Mouse (Mus musculus) heart, adult 2 months (tissue): ENCODE measurements around the gene Cadm1. TPM values are rescaled to one million over a fixed set of nuclear protein-coding genes. Genes with fewer than 3 reads are reported as not detected.
A peak's percentile ranks its signal among the peaks of the same experiment; 100 is the strongest.

Source experiments
- DNase-seq, 2 experiments: peaks; one replicate each; pipeline ENCODE4 v3.0.0; 2021
- H3K27ac ChIP-seq: fragments of 200-600 bp; 2 replicates; pipeline ENCODE4 v1.8.1; 2022
- H3K27me3 ChIP-seq: fragments of 200-500 bp; 2 replicates; pipeline ENCODE4 v1.6.1; 2012; ENCODE audit warnings: mild to moderate bottlenecking, low read length, inconsistent platforms, mixed read lengths; ENCODE audit not compliant: control insufficient read depth, insufficient read depth
- H3K36me3 ChIP-seq: fragments of 200-500 bp; 2 replicates; pipeline ENCODE4 v1.6.1; 2012; ENCODE audit warnings: low read length, inconsistent platforms; ENCODE audit not compliant: control insufficient read depth, insufficient read depth
- H3K4me1 ChIP-seq: fragments of 200-500 bp; 2 replicates; pipeline ENCODE4 v1.6.1; 2011; ENCODE audit warnings: low read length; ENCODE audit not compliant: control insufficient read depth, insufficient read depth
- H3K4me3 ChIP-seq: fragments of 200-600 bp; 2 replicates; pipeline ENCODE4 v1.8.1; 2022
- H3K79me2 ChIP-seq: fragments of 200-500 bp; replicated peaks from 2 replicates; pipeline ENCODE4 v1.6.1; 2012; ENCODE audit warnings: mild to moderate bottlenecking, inconsistent platforms, low read length, moderate library complexity, mixed read lengths; ENCODE audit not compliant: control insufficient read depth, insufficient read depth
- H3K9ac ChIP-seq: fragments of 200-500 bp; 2 replicates; pipeline ENCODE4 v1.6.1; 2012; ENCODE audit warnings: low read depth, mild to moderate bottlenecking, control low read depth, inconsistent platforms, low read length, mixed read lengths
- CTCF ChIP-seq: fragments of 200-600 bp; IDR thresholded peaks from 2 replicates; pipeline ENCODE4 v1.8.1; 2022; ENCODE audit warnings: antibody characterized with exemption, mild to moderate bottlenecking, moderate library complexity
- EP300 ChIP-seq: fragments of 200-500 bp; IDR thresholded peaks from 2 replicates; pipeline ENCODE4 v1.6.1; 2011; ENCODE audit warnings: low read depth, low read length, control low read depth; ENCODE audit not compliant: insufficient read depth
- POLR2A ChIP-seq: fragments of 200-500 bp; IDR thresholded peaks from 2 replicates; pipeline ENCODE4 v1.6.1; 2011; ENCODE audit warnings: mild to moderate bottlenecking, low read depth, low read length, control low read depth; ENCODE audit not compliant: insufficient read depth
- WGBS: fragments of 180-500 bp; shearing (Covaris S2); methylation state at CpG from one replicate; pipeline ENCODE4 v1.1.7; 2018; 5-methylcytosine and 5-hydroxymethylcytosine counted together
- intact Hi-C: fragments of 180-260 bp; cut with DNase I; formaldehyde crosslinking; loops from one replicate; pipeline ENCODE4 v1.15.1; 2025
- polyA plus RNA-seq: library from polyadenylated mRNA; depleted of rRNA; stranded (reverse); fragments of >200 nt; gene quantifications from 2 replicates; pipeline ENCODE4 v1.2.3, GENCODE M21; 2012
- total RNA-seq, 2 experiments: library from RNA; stranded (reverse); gene quantifications; 2 replicates each; pipeline ENCODE4 v1.2.3; 2021

Gene Cadm1
- total and polyA plus RNA-seq, 3 experiments: 1.6 to 2.6 (median 2.4) TPM

GRCm38 (mm10) chr9:47847797-47848196 lies 317.8 kb downstream of the Cadm1 start:
- intact Hi-C loops: no loop called here

DNA sequence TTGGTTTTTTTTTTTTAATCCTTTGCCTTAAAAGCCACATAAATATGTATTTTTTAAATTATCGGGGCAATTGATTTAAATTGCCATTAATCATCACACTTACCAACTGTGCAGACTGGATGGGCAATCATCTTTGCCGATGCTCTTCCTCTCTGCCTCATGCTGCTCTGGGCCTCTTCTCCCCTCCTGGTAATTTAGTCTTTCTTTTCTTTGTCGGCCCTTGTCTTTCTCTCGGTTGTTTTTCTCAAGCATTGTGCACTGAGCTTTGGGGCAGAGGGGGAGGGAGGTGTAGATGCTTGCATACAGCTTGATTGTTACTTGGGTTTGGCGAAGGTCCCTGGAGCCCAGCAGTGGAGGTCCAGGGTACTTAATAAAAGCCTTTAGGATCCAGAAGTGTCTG lies 318.8 kb downstream of the Cadm1 start:
- no peak overlapping the region for H3K9ac ChIP-seq
- H3K79me2 ChIP-seq: no peaks in the 10 kb centered on the region
- H3K36me3 ChIP-seq: no peaks in the 10 kb centered on the region
- intact Hi-C loops: no loop called here
- no peak for TF ChIP-seq POLR2A
- TF ChIP-seq EP300: no peak
- no peak for TF ChIP-seq CTCF
- 66% methylated on average over 5 of the region's 5 CpGs for WGBS
- no peak for DNase-seq
- H3K4me3 ChIP-seq: no peak overlapping the region
- no peak overlapping the region for H3K27ac ChIP-seq
- H3K27me3 ChIP-seq: no peaks in the 10 kb centered on the region
- no peaks in the 10 kb centered on the region for H3K4me1 ChIP-seq

More at GRCm38 (mm10) chr9:47847797-47848196, 317.8 kb downstream of the Cadm1 start:
- 22% methylated on average over 4 of the region's 4 CpGs for WGBS
- no peak overlapping the region for H3K9ac ChIP-seq
- H3K27ac ChIP-seq: no peak overlapping the region
- H3K36me3 ChIP-seq: no peaks in the 10 kb centered on the region
- TF ChIP-seq EP300 (no peak), CTCF (no peak), POLR2A (no peak)
- no peak overlapping the region for H3K4me3 ChIP-seq
- no peak for DNase-seq
- no peaks in the 10 kb centered on the region for H3K79me2 ChIP-seq
- H3K4me1 ChIP-seq: no peaks in the 10 kb centered on the region
- no peaks in the 10 kb centered on the region for H3K27me3 ChIP-seq

GRCm38 (mm10) chr9:47856311-47856710 lies 326.3 kb downstream of the Cadm1 start:
- H3K36me3 ChIP-seq: no peaks in the 10 kb centered on the region
- no peak overlapping the region for H3K4me3 ChIP-seq
- intact Hi-C loops: no loop called here
- H3K27ac ChIP-seq: no peak overlapping the region
- WGBS: 88% methylated on average over 8 of the region's 8 CpGs
- no peaks in the 10 kb centered on the region for H3K27me3 ChIP-seq
- no peak for DNase-seq
- H3K4me1 ChIP-seq: no peaks in the 10 kb centered on the region
- H3K79me2 ChIP-seq: no peaks in the 10 kb centered on the region
- TF ChIP-seq POLR2A (no peak), CTCF (peak; percentile 73)
- no peak overlapping the region for H3K9ac ChIP-seq

DNA sequence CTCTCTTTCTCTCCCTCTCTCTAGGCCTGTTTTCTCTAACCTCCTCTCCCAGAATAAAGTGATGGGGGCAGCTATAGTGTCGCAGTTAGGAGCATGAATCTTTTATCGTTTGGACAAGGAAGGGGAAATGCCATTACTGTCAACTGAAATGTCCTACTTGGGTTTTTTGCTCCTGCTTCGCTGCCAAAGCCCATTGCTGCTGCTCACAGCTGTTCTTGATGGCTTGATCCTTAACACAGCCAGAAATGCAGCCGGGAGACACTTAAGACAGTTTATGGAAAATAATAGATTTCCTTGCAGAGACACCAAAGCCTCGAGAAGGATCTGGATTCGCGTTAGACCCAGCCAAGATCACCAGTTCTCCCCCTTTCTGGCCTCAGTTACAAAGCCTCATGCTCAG lies 327.3 kb downstream of the Cadm1 start:
- Histone ChIP-seq H3K79me2 (no peaks in the 10 kb centered on the region), H3K4me3 (no peak overlapping the region), H3K36me3 (no peaks in the 10 kb centered on the region), H3K4me1 (no peaks in the 10 kb centered on the region), H3K27me3 (no peaks in the 10 kb centered on the region), H3K27ac (no peak overlapping the region), H3K9ac (no peak overlapping the region)
- intact Hi-C loops: no loop called here
- no peak for TF ChIP-seq POLR2A
- no peak for DNase-seq
- 67% methylated on average over 7 of the region's 7 CpGs for WGBS

DNA sequence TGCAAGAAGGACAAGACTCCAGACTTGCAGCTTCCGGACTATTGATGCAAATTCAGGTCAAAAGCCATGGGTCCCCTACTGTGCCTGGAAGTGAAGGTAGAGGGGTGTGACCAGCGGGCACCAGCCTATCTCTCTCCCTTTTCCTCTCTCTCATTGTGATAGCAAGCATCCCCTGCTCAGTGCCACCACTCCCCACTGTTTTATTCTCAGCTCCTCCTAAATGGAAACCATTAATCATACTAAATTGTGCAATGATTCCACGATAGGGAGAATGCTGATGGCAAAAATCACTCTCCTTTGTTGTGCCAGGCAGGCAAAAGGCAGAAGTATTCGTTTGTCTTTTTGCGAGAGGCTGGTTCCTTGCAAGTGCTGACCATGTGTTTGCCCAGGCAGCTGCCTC lies 328.2 kb downstream of the Cadm1 start:
- TF ChIP-seq CTCF (no peak), EP300 (no peak), POLR2A (no peak)
- no peaks in the 10 kb centered on the region for H3K36me3 ChIP-seq
- no peaks in the 10 kb centered on the region for H3K4me1 ChIP-seq
- H3K9ac ChIP-seq: no peak overlapping the region
- no peak for DNase-seq
- no peaks in the 10 kb centered on the region for H3K27me3 ChIP-seq
- WGBS: 70% methylated on average over 5 of the region's 5 CpGs
- H3K27ac ChIP-seq: no peak overlapping the region
- no peak overlapping the region for H3K4me3 ChIP-seq
- H3K79me2 ChIP-seq: no peaks in the 10 kb centered on the region
- intact Hi-C loops: no loop called here

DNA sequence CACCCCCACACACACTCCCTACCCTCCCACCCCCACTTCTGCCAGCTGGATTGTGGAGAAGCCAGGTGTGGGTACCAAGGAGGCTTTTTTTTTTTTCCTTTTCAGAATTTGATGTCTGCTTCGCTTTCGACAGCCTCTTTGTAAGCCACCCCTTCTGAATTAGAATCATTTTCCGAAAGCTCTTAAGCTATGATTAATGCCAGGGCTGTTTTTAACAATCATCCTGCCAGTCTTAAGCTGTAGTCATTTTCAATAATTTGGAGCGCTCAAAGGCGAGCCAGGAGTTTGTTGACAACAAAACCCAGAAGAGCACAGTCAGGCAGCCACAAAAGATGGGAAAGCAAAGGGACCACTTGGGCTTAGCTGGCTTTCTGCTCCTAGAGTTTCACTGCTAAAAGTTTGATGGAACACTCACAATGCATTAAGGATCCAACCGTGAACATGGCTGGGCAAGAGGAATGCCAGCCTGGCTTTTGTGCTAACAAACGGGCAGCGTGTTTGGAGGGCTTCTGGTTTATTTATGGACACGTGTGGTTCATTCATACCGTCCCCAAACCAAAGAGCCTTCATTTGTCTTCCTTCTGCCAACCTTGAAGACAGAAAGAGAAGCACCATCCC lies 328.9 kb downstream of the Cadm1 start:
- Histone ChIP-seq H3K27ac (no peak overlapping the region), H3K9ac (no peak overlapping the region), H3K4me1 (no peaks in the 10 kb centered on the region), H3K27me3 (no peaks in the 10 kb centered on the region), H3K79me2 (no peaks in the 10 kb centered on the region), H3K36me3 (no peaks in the 10 kb centered on the region), H3K4me3 (no peak overlapping the region)
- intact Hi-C loops: no loop called here
- no peak for TF ChIP-seq POLR2A
- TF ChIP-seq CTCF: no peak
- no peak for TF ChIP-seq EP300
- DNase-seq: no peak
- WGBS: 77% methylated on average over 10 of the region's 10 CpGs
